Mouse (Mus musculus): ENCODE measurements at regions not wholly inside any gene's neighbourhood (a gene's known extent, or its start where the extent isn't known, plus 50 kb on each side); places are given as distances from the start of the nearest gene placed in this dataset.

DNA sequence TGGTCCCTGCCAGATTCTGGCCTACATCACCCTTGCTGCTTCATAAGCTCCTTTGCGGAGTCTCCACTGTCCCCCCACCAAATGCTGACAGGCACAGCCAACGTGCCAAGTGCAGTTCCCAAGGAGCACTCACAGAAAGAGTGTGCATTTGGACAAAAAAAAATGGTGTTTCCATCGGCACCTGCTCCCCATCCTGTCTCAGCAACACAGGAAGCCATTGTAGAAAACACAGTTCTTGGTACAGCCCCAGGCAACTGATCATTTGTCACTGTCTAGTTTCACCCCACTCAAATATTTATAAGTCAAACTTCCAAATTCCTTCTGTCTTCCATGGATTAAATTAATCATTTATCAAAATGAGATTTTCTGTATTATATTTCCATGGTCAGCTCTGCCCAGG is 112.5 kb upstream of the Gas1 start:
- Histone ChIP-seq H3K4me3 (ENCODE audit: low read depth, low read length) (no peak overlapping the region), H3K36me3 (ENCODE audit: control insufficient read depth, insufficient read depth, low read length) (no peaks in the 10 kb centered on the region), H3K27ac (replicated peaks; ENCODE audit: low read depth, low read length) (no peak overlapping the region), H3K4me2 (ENCODE audit: low read depth, severe bottlenecking) (no peak overlapping the region), H3K27me3 (ENCODE audit: control insufficient read depth, insufficient read depth, low read length) (no peaks in the 10 kb centered on the region), H3K9ac (ENCODE audit: low read length) (no peak overlapping the region), H3K4me1 (ENCODE audit: control insufficient read depth, insufficient read depth, low read length) (no peaks in the 10 kb centered on the region), H3K9me3 (ENCODE audit: control insufficient read depth, low read length) (no peaks in the 10 kb centered on the region)
- ATAC-seq (ENCODE audit: insufficient number of reproducible peaks, low FRiP score, low TSS enrichment, low read depth) (no peak), DNase-seq (ENCODE audit: low spot score) (no peak)
- WGBS: 72% methylated on average over 3 of the region's 3 CpGs

DNA sequence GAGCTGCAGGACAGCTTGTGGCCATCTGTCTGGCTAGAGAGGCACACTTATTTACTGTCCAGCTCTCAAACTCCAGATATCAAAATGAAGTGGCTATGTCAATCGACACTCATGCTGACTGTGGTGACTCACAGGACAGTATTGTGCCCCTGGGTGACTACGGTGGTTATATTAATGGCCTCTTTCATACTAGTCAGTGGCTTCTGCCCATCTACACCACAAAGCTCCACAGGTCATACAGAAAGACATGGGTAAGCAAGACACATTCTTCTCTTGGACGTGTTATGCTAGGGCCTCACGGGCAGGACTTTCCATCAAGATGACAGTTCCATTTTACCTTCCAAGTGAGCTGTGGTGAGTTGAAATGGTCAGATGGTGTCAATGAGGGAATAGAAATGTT is 113.7 kb upstream of the Gas1 start:
- ATAC-seq (ENCODE audit: insufficient number of reproducible peaks, low FRiP score, low TSS enrichment, low read depth) (no peak), DNase-seq (ENCODE audit: low spot score) (no peak)
- Histone ChIP-seq H3K4me1 (ENCODE audit: control insufficient read depth, insufficient read depth, low read length) (no peaks in the 10 kb centered on the region), H3K27ac (replicated peaks; ENCODE audit: low read depth, low read length) (no peak overlapping the region), H3K4me3 (ENCODE audit: low read depth, low read length) (no peak overlapping the region), H3K27me3 (ENCODE audit: control insufficient read depth, insufficient read depth, low read length) (no peaks in the 10 kb centered on the region), H3K9ac (ENCODE audit: low read length) (no peak overlapping the region), H3K36me3 (ENCODE audit: control insufficient read depth, insufficient read depth, low read length) (no peaks in the 10 kb centered on the region), H3K9me3 (ENCODE audit: control insufficient read depth, low read length) (no peaks in the 10 kb centered on the region), H3K4me2 (ENCODE audit: low read depth, severe bottlenecking) (no peak overlapping the region)
- 86% methylated on average over 4 of the region's 4 CpGs for WGBS

DNA sequence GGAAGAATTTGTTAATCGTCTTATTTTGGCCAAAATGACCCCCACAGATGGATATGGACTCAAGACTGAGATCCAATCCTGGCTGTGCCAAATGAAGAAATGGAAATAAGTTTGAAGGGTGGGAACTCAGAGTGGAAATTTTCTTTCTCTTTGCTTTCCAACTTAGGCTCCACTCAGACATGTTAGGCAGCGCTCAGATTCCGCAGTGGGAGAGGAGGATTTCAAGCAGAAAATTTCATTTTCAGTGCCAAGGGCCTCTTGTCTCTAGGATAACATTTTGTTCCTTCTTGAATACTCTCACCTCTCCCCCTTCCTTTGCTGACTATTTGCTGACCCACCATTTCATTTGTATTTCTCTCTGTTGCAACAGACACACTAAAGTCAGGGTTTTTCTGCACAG is 114.2 kb upstream of the Gas1 start:
- H3K9ac ChIP-seq (ENCODE audit: low read length): no peak overlapping the region
- H3K4me1 ChIP-seq (ENCODE audit: control insufficient read depth, insufficient read depth, low read length): no peaks in the 10 kb centered on the region
- no peaks in the 10 kb centered on the region for H3K36me3 ChIP-seq (ENCODE audit: control insufficient read depth, insufficient read depth, low read length)
- 98% methylated on average over 3 of the region's 3 CpGs for WGBS
- ATAC-seq (ENCODE audit: insufficient number of reproducible peaks, low FRiP score, low TSS enrichment, low read depth) (no peak), DNase-seq (ENCODE audit: low spot score) (no peak)
- H3K9me3 ChIP-seq (ENCODE audit: control insufficient read depth, low read length): no peaks in the 10 kb centered on the region
- H3K27ac ChIP-seq (replicated peaks; ENCODE audit: low read depth, low read length): no peak overlapping the region
- no peak overlapping the region for H3K4me2 ChIP-seq (ENCODE audit: low read depth, severe bottlenecking)
- H3K27me3 ChIP-seq (ENCODE audit: control insufficient read depth, insufficient read depth, low read length): no peaks in the 10 kb centered on the region
- H3K4me3 ChIP-seq (ENCODE audit: low read depth, low read length): no peak overlapping the region

DNA sequence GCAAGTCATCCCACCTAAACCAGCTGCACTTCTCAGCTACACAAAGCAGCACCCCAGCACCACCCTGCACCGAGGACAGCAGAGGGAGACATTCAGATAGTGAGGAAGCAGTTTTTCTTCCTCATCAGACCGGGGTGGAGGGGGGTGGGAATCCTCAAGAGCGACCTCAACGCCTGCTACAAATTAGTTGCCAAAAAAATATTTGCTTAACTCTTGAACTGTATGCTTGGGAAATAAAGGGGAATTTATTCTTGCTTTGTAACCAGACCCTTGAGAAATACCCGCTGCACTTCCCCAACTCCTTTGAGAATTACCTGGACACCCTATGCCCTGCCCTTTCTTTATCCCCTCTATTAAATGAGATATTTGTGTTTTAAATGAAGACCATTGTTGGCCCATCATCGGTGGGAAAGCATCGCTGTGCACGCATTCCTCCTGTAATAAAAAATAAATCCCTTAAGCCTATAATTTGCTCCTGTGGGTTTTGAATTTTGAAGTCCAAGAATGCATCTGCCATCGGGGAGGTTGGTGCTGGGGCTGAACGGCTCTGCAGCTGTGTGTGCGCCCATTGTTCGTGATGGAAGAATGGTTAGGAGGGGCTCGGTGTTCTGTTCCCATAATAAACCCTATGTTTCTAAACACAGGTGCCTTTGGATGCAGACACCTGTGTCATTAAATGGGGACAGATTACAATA is 119.2 kb upstream of the Gas1 start:
- DNase-seq (ENCODE audit: low spot score) (no peak), ATAC-seq (ENCODE audit: insufficient number of reproducible peaks, low FRiP score, low TSS enrichment, low read depth) (no peak)
- Histone ChIP-seq H3K36me3 (ENCODE audit: control insufficient read depth, insufficient read depth, low read length) (no peaks in the 10 kb centered on the region), H3K27me3 (ENCODE audit: control insufficient read depth, insufficient read depth, low read length) (no peaks in the 10 kb centered on the region), H3K9ac (ENCODE audit: low read length) (no peak overlapping the region), H3K9me3 (ENCODE audit: control insufficient read depth, low read length) (no peaks in the 10 kb centered on the region), H3K4me3 (ENCODE audit: low read depth, low read length) (no peak overlapping the region), H3K4me2 (ENCODE audit: low read depth, severe bottlenecking) (no peak overlapping the region), H3K27ac (replicated peaks; ENCODE audit: low read depth, low read length) (no peak overlapping the region), H3K4me1 (ENCODE audit: control insufficient read depth, insufficient read depth, low read length) (peaks cover 2% of the 10 kb centered on the region; the same call in 1 of the 2 replicates)
- WGBS: 62% methylated on average over 13 of the region's 13 CpGs

DNA sequence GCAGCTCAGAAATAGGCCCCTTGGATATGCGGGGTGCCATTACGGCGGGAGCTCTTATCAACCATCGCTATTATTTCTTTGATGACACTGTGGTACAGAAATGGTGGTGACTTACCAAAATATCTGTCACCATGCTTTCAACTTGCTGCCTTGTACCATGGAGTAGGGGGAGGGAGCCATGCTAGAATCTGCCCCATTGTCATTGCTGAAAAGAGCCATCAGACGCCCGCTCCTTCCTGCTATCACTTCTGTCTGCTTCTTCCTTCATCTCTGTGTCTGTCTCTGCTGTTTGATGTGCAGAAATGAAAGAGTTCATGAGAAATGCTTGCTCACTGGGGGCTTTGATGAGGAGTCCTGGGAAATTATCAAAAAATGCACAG is 119.7 kb upstream of the Gas1 start:
- DNase-seq (ENCODE audit: low spot score) (no peak), ATAC-seq (ENCODE audit: insufficient number of reproducible peaks, low FRiP score, low TSS enrichment, low read depth) (no peak)
- H3K4me2 ChIP-seq (ENCODE audit: low read depth, severe bottlenecking): no peak overlapping the region
- WGBS: 92% methylated on average over 6 of the region's 6 CpGs
- H3K27me3 ChIP-seq (ENCODE audit: control insufficient read depth, insufficient read depth, low read length): no peaks in the 10 kb centered on the region
- peaks cover 2% of the 10 kb centered on the region; the same call in 1 of the 2 replicates for H3K4me1 ChIP-seq (ENCODE audit: control insufficient read depth, insufficient read depth, low read length)
- H3K27ac ChIP-seq (replicated peaks; ENCODE audit: low read depth, low read length): no peak overlapping the region
- H3K9ac ChIP-seq (ENCODE audit: low read length): no peak overlapping the region
- H3K36me3 ChIP-seq (ENCODE audit: control insufficient read depth, insufficient read depth, low read length): no peaks in the 10 kb centered on the region
- no peaks in the 10 kb centered on the region for H3K9me3 ChIP-seq (ENCODE audit: control insufficient read depth, low read length)
- no peak overlapping the region for H3K4me3 ChIP-seq (ENCODE audit: low read depth, low read length)

DNA sequence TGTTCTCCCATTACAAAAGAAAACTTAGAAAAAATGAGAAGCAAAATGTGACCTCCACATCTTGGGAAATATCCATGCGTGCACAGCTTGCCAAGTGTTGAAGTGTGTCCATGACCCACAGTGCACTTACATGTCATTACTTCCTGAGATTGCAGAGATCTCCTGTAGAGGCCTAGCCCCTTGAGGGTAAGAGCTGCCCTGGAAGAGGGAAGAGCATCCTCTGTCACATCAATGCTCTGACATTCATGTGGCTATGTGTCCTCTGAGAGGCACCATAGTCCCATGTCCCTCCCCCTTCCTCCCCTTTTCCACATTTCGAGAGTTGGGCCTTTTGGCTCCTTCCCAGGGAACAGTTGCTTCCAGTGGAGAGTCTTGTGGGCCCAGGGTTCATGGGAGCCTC is 121.4 kb upstream of the Gas1 start:
- Histone ChIP-seq H3K27me3 (ENCODE audit: control insufficient read depth, insufficient read depth, low read length) (no peaks in the 10 kb centered on the region), H3K9ac (ENCODE audit: low read length) (no peak overlapping the region), H3K27ac (replicated peaks; ENCODE audit: low read depth, low read length) (no peak overlapping the region), H3K36me3 (ENCODE audit: control insufficient read depth, insufficient read depth, low read length) (no peaks in the 10 kb centered on the region), H3K9me3 (ENCODE audit: control insufficient read depth, low read length) (no peaks in the 10 kb centered on the region), H3K4me3 (ENCODE audit: low read depth, low read length) (no peak overlapping the region), H3K4me2 (ENCODE audit: low read depth, severe bottlenecking) (no peak overlapping the region), H3K4me1 (ENCODE audit: control insufficient read depth, insufficient read depth, low read length) (peaks cover 2% of the 10 kb centered on the region; the same call in 1 of the 2 replicates)
- DNase-seq (ENCODE audit: low spot score): no peak
- ATAC-seq (ENCODE audit: insufficient number of reproducible peaks, low FRiP score, low TSS enrichment, low read depth): no peak
- WGBS: 86% methylated on average over 2 of the region's 2 CpGs

DNA sequence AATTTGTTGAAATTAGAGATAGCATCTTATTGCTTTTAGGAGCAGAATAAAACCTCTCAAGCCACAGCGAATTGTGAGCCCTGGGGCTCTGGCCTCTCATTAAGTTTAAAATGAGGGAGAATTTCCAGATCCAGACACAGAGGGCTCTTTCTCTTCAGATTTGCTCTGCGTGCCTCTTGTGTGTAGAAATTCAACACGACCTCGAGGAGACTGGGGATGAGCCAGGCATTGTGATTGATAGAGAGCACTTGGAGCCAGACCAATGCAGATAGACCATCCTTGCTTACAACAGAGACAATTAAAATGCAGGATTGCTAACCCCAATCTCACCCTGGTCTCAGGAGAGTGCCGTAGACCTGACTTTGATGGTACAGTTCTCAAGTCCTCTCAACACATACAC is 121.9 kb upstream of the Gas1 start:
- H3K27me3 ChIP-seq (ENCODE audit: control insufficient read depth, insufficient read depth, low read length): no peaks in the 10 kb centered on the region
- H3K4me2 ChIP-seq (ENCODE audit: low read depth, severe bottlenecking): no peak overlapping the region
- WGBS: 73% methylated on average over 5 of the region's 5 CpGs
- no peak overlapping the region for H3K4me3 ChIP-seq (ENCODE audit: low read depth, low read length)
- H3K9ac ChIP-seq (ENCODE audit: low read length): no peak overlapping the region
- no peak for DNase-seq (ENCODE audit: low spot score)
- peaks cover 2% of the 10 kb centered on the region; the same call in 1 of the 2 replicates for H3K4me1 ChIP-seq (ENCODE audit: control insufficient read depth, insufficient read depth, low read length)
- H3K27ac ChIP-seq (replicated peaks; ENCODE audit: low read depth, low read length): no peak overlapping the region
- no peak for ATAC-seq (ENCODE audit: insufficient number of reproducible peaks, low FRiP score, low TSS enrichment, low read depth)
- H3K9me3 ChIP-seq (ENCODE audit: control insufficient read depth, low read length): no peaks in the 10 kb centered on the region
- no peaks in the 10 kb centered on the region for H3K36me3 ChIP-seq (ENCODE audit: control insufficient read depth, insufficient read depth, low read length)

DNA sequence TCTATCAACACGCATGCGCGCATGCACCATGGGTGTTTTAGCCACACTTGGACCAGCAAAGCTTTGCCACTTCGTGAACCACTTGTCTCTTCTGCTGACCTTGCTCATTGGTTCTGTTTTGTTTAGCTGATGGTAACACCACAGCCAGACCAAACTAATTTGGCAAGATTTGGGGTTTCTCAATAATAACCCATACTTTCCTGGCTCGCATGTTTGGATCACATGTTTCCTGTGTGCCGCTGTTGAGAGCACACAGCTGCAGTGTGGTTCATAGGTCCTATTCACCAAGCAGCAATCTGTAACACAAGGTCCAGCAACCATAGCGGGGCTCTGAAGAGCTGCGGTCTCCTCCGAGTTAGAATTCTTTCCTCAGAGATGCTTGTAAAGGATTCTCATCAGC is 126.4 kb upstream of the Gas1 start:
- DNase-seq (ENCODE audit: low spot score): no peak
- Histone ChIP-seq H3K4me2 (ENCODE audit: low read depth, severe bottlenecking) (no peak overlapping the region), H3K27ac (replicated peaks; ENCODE audit: low read depth, low read length) (no peak overlapping the region), H3K4me1 (ENCODE audit: control insufficient read depth, insufficient read depth, low read length) (peaks cover 10% of the 10 kb centered on the region), H3K9me3 (ENCODE audit: control insufficient read depth, low read length) (no peaks in the 10 kb centered on the region), H3K9ac (ENCODE audit: low read length) (no peak overlapping the region), H3K4me3 (ENCODE audit: low read depth, low read length) (no peak overlapping the region), H3K36me3 (ENCODE audit: control insufficient read depth, insufficient read depth, low read length) (no peaks in the 10 kb centered on the region), H3K27me3 (ENCODE audit: control insufficient read depth, insufficient read depth, low read length) (no peaks in the 10 kb centered on the region)
- no peak for ATAC-seq (ENCODE audit: insufficient number of reproducible peaks, low FRiP score, low TSS enrichment, low read depth)
- 94% methylated on average over 9 of the region's 9 CpGs for WGBS

Measured in limb, embryonic 11.5 days (tissue).